Mouse (Mus musculus): ENCODE results near the gene B3gnt2. TPM values are rescaled to one million over a fixed set of nuclear protein-coding genes. Genes with fewer than 3 reads are reported as not detected.

B3gnt2 gene
- polyA plus RNA-seq, 1 experiment from 2014 or later = 2.3 TPM

- Histone ChIP-seq H3K27ac (replicated peaks) (no peak overlapping the region), H3K4me2 (replicated peaks) (no peak overlapping the region), H3K4me3 (no peak overlapping the region), H3K36me3 (no peaks in the 10 kb centered on the region), H3K9me3 (no peaks in the 10 kb centered on the region), H3K9ac (replicated peaks) (no peak overlapping the region), H3K27me3 (no peaks in the 10 kb centered on the region), H3K4me1 (no peaks in the 10 kb centered on the region)
- WGBS = 95% methylated on average over 2 of the region's 2 CpGs
- ATAC-seq (replicated peaks) = no peak
Observed at GRCm38 (mm10) chr11:22777531-22777930, 83.2 kb downstream of the B3gnt2 start.

GRCm38 (mm10) chr11:22774821-22775220 is 85.9 kb downstream of the B3gnt2 start:
- Histone ChIP-seq H3K9ac (replicated peaks) (no peak overlapping the region), H3K4me3 (no peak overlapping the region), H3K9me3 (no peaks in the 10 kb centered on the region), H3K27ac (replicated peaks) (no peak overlapping the region), H3K27me3 (no peaks in the 10 kb centered on the region), H3K4me2 (replicated peaks) (no peak overlapping the region), H3K36me3 (no peaks in the 10 kb centered on the region), H3K4me1 (no peaks in the 10 kb centered on the region)
- WGBS = 79% methylated on average over 2 of the region's 2 CpGs
- no peak for ATAC-seq (replicated peaks)

GRCm38 (mm10) chr11:22766238-22766637 is 94.5 kb downstream of the B3gnt2 start:
- H3K4me1 ChIP-seq = no peaks in the 10 kb centered on the region
- ATAC-seq (replicated peaks) = no peak
- no peaks in the 10 kb centered on the region for H3K9me3 ChIP-seq
- no peak overlapping the region for H3K4me3 ChIP-seq
- no peak overlapping the region for H3K27ac ChIP-seq (replicated peaks)
- no peaks in the 10 kb centered on the region for H3K36me3 ChIP-seq
- 71% methylated on average over 2 of the region's 2 CpGs for WGBS
- no peak overlapping the region for H3K9ac ChIP-seq (replicated peaks)
- H3K4me2 ChIP-seq (replicated peaks) = no peak overlapping the region
- no peaks in the 10 kb centered on the region for H3K27me3 ChIP-seq

GRCm38 (mm10) chr11:22765425-22765824 is 95.3 kb downstream of the B3gnt2 start:
- WGBS = 86% methylated on average over 4 of the region's 4 CpGs
- no peaks in the 10 kb centered on the region for H3K27me3 ChIP-seq
- H3K36me3 ChIP-seq = no peaks in the 10 kb centered on the region
- no peak overlapping the region for H3K4me2 ChIP-seq (replicated peaks)
- H3K9me3 ChIP-seq = no peaks in the 10 kb centered on the region
- H3K9ac ChIP-seq (replicated peaks) = no peak overlapping the region
- H3K4me3 ChIP-seq = no peak overlapping the region
- no peaks in the 10 kb centered on the region for H3K4me1 ChIP-seq
- no peak overlapping the region for H3K27ac ChIP-seq (replicated peaks)
- no peak for ATAC-seq (replicated peaks)

GRCm38 (mm10) chr11:22763556-22764295 is 97.0 kb downstream of the B3gnt2 start:
- Histone ChIP-seq H3K4me2 (replicated peaks) (no peak overlapping the region), H3K9ac (replicated peaks) (no peak overlapping the region), H3K36me3 (no peaks in the 10 kb centered on the region), H3K9me3 (no peaks in the 10 kb centered on the region), H3K4me1 (no peaks in the 10 kb centered on the region), H3K27me3 (no peaks in the 10 kb centered on the region), H3K4me3 (no peak overlapping the region), H3K27ac (replicated peaks) (no peak overlapping the region)
- ATAC-seq (replicated peaks) = no peak
- 83% methylated on average over 4 of the region's 4 CpGs for WGBS

GRCm38 (mm10) chr11:22763055-22763454 is 97.7 kb downstream of the B3gnt2 start:
- Histone ChIP-seq H3K4me1 (no peaks in the 10 kb centered on the region), H3K9me3 (no peaks in the 10 kb centered on the region), H3K36me3 (no peaks in the 10 kb centered on the region), H3K4me2 (replicated peaks) (no peak overlapping the region), H3K27ac (replicated peaks) (no peak overlapping the region), H3K4me3 (no peak overlapping the region), H3K27me3 (no peaks in the 10 kb centered on the region), H3K9ac (replicated peaks) (no peak overlapping the region)
- WGBS = 79% methylated on average over 1 of the region's 1 CpGs
- ATAC-seq (replicated peaks) = no peak

- Histone ChIP-seq H3K36me3 (no peaks in the 10 kb centered on the region), H3K27me3 (no peaks in the 10 kb centered on the region), H3K27ac (replicated peaks) (no peak overlapping the region), H3K4me1 (no peaks in the 10 kb centered on the region), H3K9ac (replicated peaks) (no peak overlapping the region), H3K9me3 (no peaks in the 10 kb centered on the region), H3K4me3 (no peak overlapping the region), H3K4me2 (replicated peaks) (no peak overlapping the region)
- 94% methylated on average over 18 of the region's 18 CpGs for WGBS
- ATAC-seq (replicated peaks) = no peak
Observed at GRCm38 (mm10) chr11:22762236-22762927, 98.4 kb downstream of the B3gnt2 start.

GRCm38 (mm10) chr11:22759783-22760182 is 101.0 kb downstream of the B3gnt2 start:
- Histone ChIP-seq H3K27ac (replicated peaks) (no peak overlapping the region), H3K4me1 (no peaks in the 10 kb centered on the region), H3K9ac (replicated peaks) (no peak overlapping the region), H3K36me3 (no peaks in the 10 kb centered on the region), H3K4me2 (replicated peaks) (no peak overlapping the region), H3K27me3 (no peaks in the 10 kb centered on the region), H3K4me3 (no peak overlapping the region), H3K9me3 (no peaks in the 10 kb centered on the region)
- ATAC-seq (replicated peaks) = no peak
- 90% methylated on average over 4 of the region's 4 CpGs for WGBS

- H3K27me3 ChIP-seq = no peaks in the 10 kb centered on the region
- 76% methylated on average over 3 of the region's 3 CpGs for WGBS
- no peaks in the 10 kb centered on the region for H3K4me1 ChIP-seq
Observed at GRCm38 (mm10) chr11:22756168-22756980, 104.4 kb downstream of the B3gnt2 start.

GRCm38 (mm10) chr11:22755180-22755579 is 105.6 kb downstream of the B3gnt2 start:
- Histone ChIP-seq H3K36me3 (no peaks in the 10 kb centered on the region), H3K9me3 (no peaks in the 10 kb centered on the region), H3K4me1 (no peaks in the 10 kb centered on the region), H3K27me3 (no peaks in the 10 kb centered on the region), H3K4me3 (no peak overlapping the region), H3K4me2 (replicated peaks) (no peak overlapping the region), H3K27ac (replicated peaks) (no peak overlapping the region), H3K9ac (replicated peaks) (no peak overlapping the region)
- no peak for ATAC-seq (replicated peaks)
- 83% methylated on average over 1 of the region's 1 CpGs for WGBS

More at GRCm38 (mm10) chr11:22756168-22756980, 104.4 kb downstream of the B3gnt2 start:
- Histone ChIP-seq H3K9me3 (no peaks in the 10 kb centered on the region), H3K4me3 (no peak overlapping the region), H3K4me2 (replicated peaks) (no peak overlapping the region), H3K27ac (replicated peaks) (no peak overlapping the region), H3K36me3 (no peaks in the 10 kb centered on the region), H3K9ac (replicated peaks) (no peak overlapping the region)
- ATAC-seq (replicated peaks) = no peak

- H3K9me3 ChIP-seq = no peaks in the 10 kb centered on the region
- ATAC-seq (replicated peaks) = no peak
- H3K36me3 ChIP-seq = no peaks in the 10 kb centered on the region
- WGBS = 48% methylated on average over 5 of the region's 5 CpGs
- no peaks in the 10 kb centered on the region for H3K4me1 ChIP-seq
- H3K9ac ChIP-seq (replicated peaks) = no peak overlapping the region
- no peak overlapping the region for H3K4me2 ChIP-seq (replicated peaks)
- no peaks in the 10 kb centered on the region for H3K27me3 ChIP-seq
- no peak overlapping the region for H3K27ac ChIP-seq (replicated peaks)
- H3K4me3 ChIP-seq = no peak overlapping the region
Observed at GRCm38 (mm10) chr11:22752596-22752995, 108.2 kb downstream of the B3gnt2 start.

GRCm38 (mm10) chr11:22751592-22751991 is 109.2 kb downstream of the B3gnt2 start:
- Histone ChIP-seq H3K4me3 (no peak overlapping the region), H3K27ac (replicated peaks) (no peak overlapping the region), H3K4me2 (replicated peaks) (no peak overlapping the region), H3K36me3 (no peaks in the 10 kb centered on the region), H3K27me3 (no peaks in the 10 kb centered on the region), H3K9me3 (no peaks in the 10 kb centered on the region), H3K9ac (replicated peaks) (no peak overlapping the region), H3K4me1 (no peaks in the 10 kb centered on the region)
- no peak for ATAC-seq (replicated peaks)
- WGBS = 96% methylated on average over 3 of the region's 3 CpGs
